Mouse (Mus musculus): Measurements from ENCODE around the gene Dlg4. TPM values are rescaled to one million over a fixed set of nuclear protein-coding genes. Genes with fewer than 3 reads are reported as not detected.
A peak's percentile ranks its signal among the peaks of the same experiment; 100 is the strongest.

Dlg4 gene
- total and polyA plus RNA-seq, 3 experiments: 6.8 to 15.3 (median 7.3) TPM

DNA sequence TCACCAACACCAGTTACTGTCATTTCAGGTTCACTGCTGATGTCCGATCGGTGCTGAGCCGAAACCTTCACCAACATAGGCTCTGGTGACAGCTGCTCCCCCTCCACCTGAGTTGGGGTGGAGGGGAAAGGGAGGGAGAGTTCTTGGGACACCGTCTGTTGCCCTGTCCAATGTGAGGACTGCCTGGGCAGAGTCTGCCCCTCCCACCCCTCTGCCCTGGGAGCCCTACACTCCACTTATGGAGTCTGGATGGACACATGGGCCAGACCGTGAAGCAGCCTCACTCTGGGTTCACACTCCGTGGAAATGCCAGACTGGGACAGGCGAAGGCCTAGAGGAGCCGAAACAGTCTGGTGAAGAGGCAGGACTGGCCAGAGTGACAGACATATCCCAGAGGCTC lies 26.8 kb upstream of the Dlg4 start:
- H3K4me2 ChIP-seq (ENCODE audit: insufficient read depth, low read depth, poor library complexity, severe bottlenecking): no peak overlapping the region
- dilution Hi-C loops (cut with MboI; ENCODE audit: extremely low pct_ligation_motif_present, extremely low pct_unique_long_range_greater_than_20kb, low sequenced_read_pairs) (no loop called here), in situ Hi-C loops (cut with MboI; ENCODE audit: low pct_ligation_motif_present, low pct_unique_long_range_greater_than_20kb, low sequenced_read_pairs) (no loop called here)
- H3K79me2 ChIP-seq (replicated peaks; ENCODE audit: control insufficient read depth, extremely low read depth, insufficient read depth, poor library complexity, severe bottlenecking): peaks cover 24% of the 10 kb centered on the region
- no peak overlapping the region for H3K9ac ChIP-seq (ENCODE audit: insufficient read depth, low read depth)
- no peaks in the 10 kb centered on the region for H3K9me3 ChIP-seq (replicated peaks; ENCODE audit: low read length)
- H3K27ac ChIP-seq (ENCODE audit: insufficient read depth, low read depth): 0 out of 2 replicates have a peak overlapping the region, but pooled peaks have one; percentile 24
- H3K27me3 ChIP-seq (replicated peaks): no peaks in the 10 kb centered on the region
- no peak overlapping the region for H3K4me3 ChIP-seq (replicated peaks in 1 of 3; ENCODE audit: low read depth in 2 of 3, low read length in 2 of 3, poor library complexity in 1 of 3)
- no peak for DNase-seq (ENCODE audit: extremely low read depth)
- peaks cover 57 to 71% of the 10 kb centered on the region in 2 experiments for H3K36me3 ChIP-seq (replicated peaks in 1 of 2; ENCODE audit: control insufficient read depth in 1 of 2, insufficient read depth in 1 of 2, low read length in 1 of 2)
- peaks cover 8 to 26% of the 10 kb centered on the region in 2 experiments; a peak in 3 of 4 replicates for H3K4me1 ChIP-seq (ENCODE audit: control insufficient read depth in 1 of 2, insufficient read depth in 2 of 2)
- TF ChIP-seq ZKSCAN1 (IDR thresholded peaks at IDR 0.05; ENCODE audit: borderline replicate concordance, low read depth, low read length) (no peak), PAX5 (IDR thresholded peaks at IDR 0.05; ENCODE audit: low read length) (no peak), MAX (IDR thresholded peaks at IDR 0.05; ENCODE audit: low read length) (no peak), ETS1 (conservative IDR thresholded peaks at IDR 0.05; ENCODE audit: low read depth, low read length) (no peak), TCF12 (IDR thresholded peaks at IDR 0.05; ENCODE audit: low read depth, low read length) (no peak), BHLHE40 (IDR thresholded peaks at IDR 0.05; ENCODE audit: low read depth, low read length) (no peak), NELFE (IDR thresholded peaks at IDR 0.05; ENCODE audit: low read depth, low read length) (no peak), MYC (IDR thresholded peaks at IDR 0.05; ENCODE audit: low read depth, low read length) (no peak), JUND (conservative IDR thresholded peaks at IDR 0.05; ENCODE audit: low read depth, low read length) (no peak), SIN3A (IDR thresholded peaks at IDR 0.05; ENCODE audit: low read length) (no peak), USF2 (conservative IDR thresholded peaks at IDR 0.05; ENCODE audit: low read depth, low read length) (no peak), USF1 (IDR thresholded peaks at IDR 0.05; ENCODE audit: low read depth, low read length) (no peak), TBP (conservative IDR thresholded peaks at IDR 0.05; ENCODE audit: low read depth, low read length) (no peak), MAZ (IDR thresholded peaks at IDR 0.05; ENCODE audit: low read depth, low read length) (no peak)

DNA sequence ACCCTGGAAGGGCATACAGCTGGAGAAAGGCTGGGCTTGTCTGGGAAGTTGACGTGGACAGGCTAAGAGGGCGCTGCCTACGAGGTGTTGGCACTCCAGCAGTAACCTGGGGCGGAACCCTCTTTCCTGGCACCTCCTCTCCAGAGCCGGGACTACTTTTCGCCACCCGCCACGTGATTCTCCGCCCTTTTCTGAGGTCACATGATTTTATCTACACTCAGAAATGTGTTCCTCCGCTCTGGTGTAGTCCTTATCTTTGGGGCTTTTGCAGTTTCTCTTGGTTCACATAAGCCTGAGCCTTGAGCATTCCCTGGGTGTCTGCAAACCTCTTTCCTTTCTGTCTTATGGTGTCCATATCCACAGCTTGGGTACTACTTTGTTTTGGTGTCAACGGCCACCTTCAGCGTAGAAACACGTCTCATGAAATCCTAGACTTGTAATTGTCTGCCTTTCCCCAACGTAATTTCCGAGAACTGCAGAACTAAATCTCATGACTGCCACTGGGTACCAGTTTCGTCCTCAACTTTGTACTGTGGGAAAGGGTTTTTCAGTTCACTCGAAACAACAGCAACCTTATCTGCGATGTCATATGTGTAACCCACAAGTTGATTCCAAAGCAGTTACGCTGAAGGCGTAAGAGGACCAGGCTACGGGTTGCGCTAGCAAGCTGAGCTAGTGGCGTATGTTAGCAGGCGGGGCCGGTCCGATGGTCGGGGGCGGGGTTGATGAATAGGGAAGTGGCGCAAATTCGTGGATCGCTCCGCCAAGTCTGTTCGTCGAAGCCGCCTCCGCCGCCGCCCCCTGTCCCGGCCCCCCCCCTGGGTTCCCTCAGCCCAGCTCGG lies 25.7 kb upstream of the Dlg4 start, which contains the start of gene Gabarap:
TSS of gene Gabarap (plus strand) at position 294 of the 842 bp plus-strand sequence.
- Histone ChIP-seq H3K27me3 (replicated peaks) (no peaks in the 10 kb centered on the region), H3K27ac (ENCODE audit: insufficient read depth, low read depth) (peak within 1 kb of the TSS; percentile 80)
- dilution Hi-C loops (cut with MboI; ENCODE audit: extremely low pct_ligation_motif_present, extremely low pct_unique_long_range_greater_than_20kb, low sequenced_read_pairs): no loop called here
- 0 out of 2 replicates have a peak, but pooled peaks have one; percentile 31 for TF ChIP-seq RCOR1 (conservative IDR thresholded peaks at IDR 0.05; ENCODE audit: low read depth, low read length)
- TF ChIP-seq GABPA (IDR thresholded peaks at IDR 0.05; ENCODE audit: insufficient replicate concordance, low read depth, low read length): no peak
- TF ChIP-seq NELFE (IDR thresholded peaks at IDR 0.05; ENCODE audit: low read depth, low read length): peak; percentile 36
- TF ChIP-seq RAD21 (IDR thresholded peaks at IDR 0.05; ENCODE audit: low read depth, low read length): no peak
- TF ChIP-seq JUND (conservative IDR thresholded peaks at IDR 0.05; ENCODE audit: low read depth, low read length): no peak
- TF ChIP-seq POLR2A (IDR thresholded peaks at IDR 0.05; ENCODE audit: low read depth, low read length): peak; percentile 70
- peak; percentile 82 for TF ChIP-seq HCFC1 (IDR thresholded peaks at IDR 0.05; ENCODE audit: low read depth, low read length)
- peak; percentile 56; the same call in 1 of the 2 replicates for TF ChIP-seq MEF2A (IDR thresholded peaks at IDR 0.05; ENCODE audit: borderline replicate concordance, low read depth, low read length)
- TF ChIP-seq MAX (IDR thresholded peaks at IDR 0.05; ENCODE audit: low read length): peak; percentile 99
- TF ChIP-seq USF1 (IDR thresholded peaks at IDR 0.05; ENCODE audit: low read depth, low read length): peak; percentile 98
- TF ChIP-seq POLR2AphosphoS2 (IDR thresholded peaks at IDR 0.05; ENCODE audit: low read depth, low read length): peak; percentile 86
- no peak for TF ChIP-seq CTCF (conservative IDR thresholded peaks at IDR 0.05 in 1 of 2, IDR thresholded peaks at IDR 0.05 in 1 of 2; ENCODE audit: low read depth in 2 of 2, low read length in 2 of 2)
- TF ChIP-seq SMC3 (IDR thresholded peaks at IDR 0.05; ENCODE audit: low read depth, low read length): no peak
- no peak; the same call in 1 of the 2 replicates for TF ChIP-seq ZMIZ1 (IDR thresholded peaks at IDR 0.05; ENCODE audit: low read depth, low read length)
- peak; percentile 43; the same call in 1 of the 2 replicates for TF ChIP-seq ETS1 (conservative IDR thresholded peaks at IDR 0.05; ENCODE audit: low read depth, low read length)
- TF ChIP-seq NRF1 (IDR thresholded peaks at IDR 0.05; ENCODE audit: low read depth, low read length): no peak
- TF ChIP-seq MYC (IDR thresholded peaks at IDR 0.05; ENCODE audit: low read depth, low read length): peak; percentile 96
- no peak for TF ChIP-seq ZNF384 (IDR thresholded peaks at IDR 0.05; ENCODE audit: low read depth, low read length)
- no peak for TF ChIP-seq EP300 (IDR thresholded peaks at IDR 0.05; ENCODE audit: low read length)
- TF ChIP-seq IRF4 (IDR thresholded peaks at IDR 0.05; ENCODE audit: low read depth, low read length): peak; percentile 84
- no peak; the same call in 1 of the 2 replicates for TF ChIP-seq ZKSCAN1 (IDR thresholded peaks at IDR 0.05; ENCODE audit: borderline replicate concordance, low read depth, low read length)
- TF ChIP-seq TCF12 (IDR thresholded peaks at IDR 0.05; ENCODE audit: low read depth, low read length): peak; percentile 62; the same call in 1 of the 2 replicates
- no peak for TF ChIP-seq MAFK (IDR thresholded peaks at IDR 0.05; ENCODE audit: insufficient replicate concordance, low read length)

More for the DNA sequence above, 25.7 kb upstream of the Dlg4 start, which contains the start of gene Gabarap:
- Histone ChIP-seq H3K4me3 (replicated peaks in 1 of 3; ENCODE audit: low read depth in 2 of 3, low read length in 2 of 3, poor library complexity in 1 of 3) (peak within 1 kb of the TSS; percentile 76 to 93 (median 77)), H3K36me3 (replicated peaks in 1 of 2; ENCODE audit: control insufficient read depth in 1 of 2, insufficient read depth in 1 of 2, low read length in 1 of 2) (peaks cover 51 to 62% of the 10 kb centered on the region in 2 experiments), H3K4me2 (ENCODE audit: insufficient read depth, low read depth, poor library complexity, severe bottlenecking) (peak within 1 kb of the TSS; percentile 68), H3K9me3 (replicated peaks; ENCODE audit: low read length) (no peaks in the 10 kb centered on the region), H3K4me1 (ENCODE audit: control insufficient read depth in 1 of 2, insufficient read depth in 2 of 2) (peaks cover 8 to 28% of the 10 kb centered on the region in 2 experiments; a peak in 3 of 4 replicates), H3K9ac (ENCODE audit: insufficient read depth, low read depth) (peak within 1 kb of the TSS; percentile 83), H3K79me2 (replicated peaks; ENCODE audit: control insufficient read depth, extremely low read depth, insufficient read depth, poor library complexity, severe bottlenecking) (peaks cover 29% of the 10 kb centered on the region)
- in situ Hi-C loops (cut with MboI; ENCODE audit: low pct_ligation_motif_present, low pct_unique_long_range_greater_than_20kb, low sequenced_read_pairs): no loop called here
- DNase-seq (ENCODE audit: extremely low read depth): peak; percentile 99

Data from CH12.LX (cell line).